Mouse (Mus musculus): ENCODE measurements around the gene Srgn.

DNA sequence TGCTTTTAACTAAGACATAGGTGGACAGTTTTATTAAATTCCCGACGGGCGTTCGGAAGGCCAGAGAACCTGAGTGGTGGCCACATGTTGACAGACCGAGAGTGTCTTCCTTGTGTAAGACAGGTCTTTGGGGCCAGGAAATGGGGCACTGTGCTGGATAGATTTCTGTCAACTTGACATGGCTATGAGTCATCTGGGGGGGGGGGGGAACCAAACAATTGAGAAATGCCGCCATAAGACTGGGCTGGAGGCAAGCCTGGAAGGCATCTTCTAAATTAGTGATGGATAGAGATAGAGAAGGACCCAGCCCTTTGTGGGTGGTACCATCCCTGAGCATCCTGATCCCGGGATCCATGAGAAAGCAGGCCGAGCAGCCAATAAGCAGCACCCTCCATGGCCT, 15.7 kb upstream of the Srgn start:
- TF ChIP-seq POLR2A (IDR thresholded peaks at IDR 0.05; ENCODE audit: insufficient read depth, low read depth, low read length) = no peak
- no peak for TF ChIP-seq CTCF (IDR thresholded peaks at IDR 0.05)
